Mouse (Mus musculus) hindbrain, embryonic 10.5 days (tissue): Measurements from ENCODE around the gene Lars2. TPM values are rescaled to one million over a fixed set of nuclear protein-coding genes. Genes with fewer than 3 reads are reported as not detected.

Experiments
- DNase-seq: peaks from one replicate; pipeline ENCODE4 v3.0.0-alpha.2; 2017; ENCODE audit warnings: low spot score
- H3K27ac ChIP-seq: fragments of 300-500 bp; sonication (generic); 2 replicates; pipeline ENCODE4 v1.5.1; 2016; ENCODE audit warnings: mild to moderate bottlenecking, moderate library complexity
- H3K27me3 ChIP-seq: fragments of 300-500 bp; sonication (generic); 2 replicates; pipeline ENCODE4 v1.6.1; 2016; ENCODE audit warnings: mild to moderate bottlenecking; ENCODE audit not compliant: poor library complexity, insufficient read depth, severe bottlenecking
- H3K36me3 ChIP-seq: fragments of 300-500 bp; sonication (generic); 2 replicates; pipeline ENCODE4 v1.6.1; 2016; ENCODE audit warnings: mild to moderate bottlenecking, moderate library complexity
- H3K4me1 ChIP-seq: fragments of 300-500 bp; sonication (generic); replicated peaks from 2 replicates; pipeline ENCODE4 v1.6.1; 2016; ENCODE audit warnings: mild to moderate bottlenecking
- H3K4me3 ChIP-seq: fragments of 300-500 bp; sonication (generic); 2 replicates; pipeline ENCODE4 v1.5.1; 2016; ENCODE audit warnings: mild to moderate bottlenecking, moderate library complexity
- H3K9me3 ChIP-seq: fragments of 300-500 bp; sonication (generic); 2 replicates; pipeline ENCODE4 v1.6.1; 2016; ENCODE audit warnings: mild to moderate bottlenecking, moderate library complexity
- WGBS: fragments of 180-500 bp; shearing (Covaris S2); methylation state at CpG from one replicate; pipeline ENCODE4 v1.1.7; 2016; 5-methylcytosine and 5-hydroxymethylcytosine counted together
- polyA plus RNA-seq: library from polyadenylated mRNA; unstranded; fragments of >200 nt; fragmentation: Nextera tagmentation; extraction: Ambion mirVana; gene quantifications from 2 replicates; pipeline ENCODE4 v1.2.1, GENCODE M21; 2016

Lars2 gene
- polyA plus RNA-seq, 1 experiment from 2014 or later = 736 TPM

DNA sequence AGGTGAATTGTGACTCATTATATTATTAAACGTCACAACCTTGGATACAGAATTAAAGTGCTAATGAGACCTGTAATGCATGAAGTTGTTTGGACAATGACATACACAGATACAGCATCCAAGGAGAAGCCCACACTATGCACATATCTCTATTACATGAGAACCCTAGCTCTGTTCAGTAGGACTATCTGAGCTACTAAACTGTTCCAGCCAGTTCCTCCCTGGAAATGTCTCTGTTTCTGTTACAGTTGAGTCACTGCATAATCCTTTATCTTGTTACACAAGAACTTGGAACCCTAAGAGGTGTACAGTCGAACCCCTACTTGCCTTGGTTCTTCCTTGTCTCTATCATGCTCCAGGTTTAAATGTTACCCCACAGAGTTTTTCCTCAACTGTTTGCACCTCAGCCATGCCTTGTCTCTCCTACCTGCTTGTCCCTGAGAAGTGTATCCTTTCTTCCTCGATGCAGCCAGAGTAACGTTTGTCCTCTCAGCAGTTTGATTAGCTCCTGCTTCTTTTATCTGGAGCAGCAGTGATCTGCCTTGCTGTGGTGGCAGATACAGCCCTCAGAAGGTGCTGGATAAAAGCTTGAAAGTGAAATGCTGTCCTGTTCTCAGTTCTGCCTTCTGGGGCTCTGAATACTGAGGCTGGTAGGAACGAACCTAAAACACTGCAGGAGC lies 101.8 kb downstream of the Lars2 start:
- Histone ChIP-seq H3K27me3 (no peaks in the 10 kb centered on the region), H3K4me1 (0 out of 2 replicates have a peak, but pooled peaks cover 8% of the 10 kb centered on the region), H3K4me3 (no peak overlapping the region), H3K27ac (no peak overlapping the region), H3K36me3 (peaks cover 11% of the 10 kb centered on the region), H3K9me3 (no peaks in the 10 kb centered on the region)
- DNase-seq = no peak
- 75% methylated on average over 5 of the region's 5 CpGs for WGBS

DNA sequence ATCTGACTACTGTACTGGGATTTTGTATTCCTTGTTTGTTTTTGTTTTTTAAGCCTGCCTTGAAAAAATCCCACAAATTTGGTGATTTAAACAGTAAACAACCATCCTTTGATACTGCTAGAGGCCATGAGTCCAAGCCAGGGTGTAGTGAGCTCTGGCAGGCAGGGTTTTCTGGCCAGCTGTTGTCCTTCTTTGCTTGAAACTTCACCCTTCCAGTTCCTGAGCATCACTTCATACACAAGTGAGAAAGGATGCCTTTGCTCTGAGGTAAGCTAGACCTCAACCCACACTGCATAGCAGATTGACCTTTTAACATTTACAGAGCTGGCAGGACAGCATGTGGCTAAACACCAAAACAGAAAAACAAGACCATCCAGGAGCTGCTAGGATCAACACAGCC lies 102.4 kb downstream of the Lars2 start:
- no peak overlapping the region for H3K4me3 ChIP-seq
- no peak overlapping the region for H3K27ac ChIP-seq
- no peaks in the 10 kb centered on the region for H3K27me3 ChIP-seq
- 0 out of 2 replicates have a peak, but pooled peaks cover 8% of the 10 kb centered on the region for H3K4me1 ChIP-seq
- no peaks in the 10 kb centered on the region for H3K9me3 ChIP-seq
- no peak for DNase-seq
- peaks cover 9% of the 10 kb centered on the region for H3K36me3 ChIP-seq

DNA sequence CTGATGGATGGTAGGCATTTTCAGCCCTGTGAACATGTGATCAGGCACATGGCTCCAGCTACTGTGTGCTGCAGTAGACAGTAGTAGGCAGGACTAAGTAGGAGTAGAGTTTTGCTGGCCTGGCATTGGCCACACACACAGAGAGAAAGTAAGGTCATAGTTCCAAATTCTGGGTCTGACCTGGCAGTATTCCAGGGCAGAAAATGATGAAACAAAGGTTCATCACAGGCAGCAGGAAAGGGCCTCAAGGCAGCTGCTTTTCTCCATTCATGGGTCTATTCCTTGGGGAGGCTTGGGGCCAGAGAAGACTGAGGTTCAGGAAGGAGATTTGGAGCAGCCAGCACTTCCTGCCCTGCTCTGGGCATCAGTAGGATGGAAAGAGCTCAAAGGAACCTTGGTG lies 106.7 kb downstream of the Lars2 start:
- DNase-seq = no peak
- H3K27ac ChIP-seq = no peak overlapping the region
- H3K9me3 ChIP-seq = no peaks in the 10 kb centered on the region
- no peak overlapping the region for H3K4me3 ChIP-seq
- no peaks in the 10 kb centered on the region for H3K36me3 ChIP-seq
- H3K4me1 ChIP-seq = peaks cover 13% of the 10 kb centered on the region
- no peaks in the 10 kb centered on the region for H3K27me3 ChIP-seq

DNA sequence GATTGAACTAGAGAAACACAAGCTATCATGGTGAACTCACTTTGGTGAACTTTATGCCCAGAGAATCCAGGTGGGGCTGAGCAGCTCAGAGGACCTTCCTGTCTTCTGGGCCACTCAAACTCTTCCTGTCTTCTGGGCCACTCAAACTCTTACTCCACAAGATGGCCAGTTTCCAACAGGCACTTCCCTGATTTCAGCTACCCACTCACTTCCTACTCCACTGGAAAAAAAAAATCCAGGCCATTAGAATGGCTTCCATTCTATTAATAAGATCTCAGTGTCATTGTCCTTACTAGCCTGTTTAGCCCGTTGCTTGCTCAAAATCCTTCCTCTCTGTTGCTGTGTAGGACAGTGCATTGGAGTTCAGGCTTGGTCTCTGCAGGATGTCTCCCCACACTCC lies 108.8 kb downstream of the Lars2 start:
- 77% methylated on average over 1 of the region's 1 CpGs for WGBS
- no peak for DNase-seq
- H3K4me3 ChIP-seq = no peak overlapping the region

DNA sequence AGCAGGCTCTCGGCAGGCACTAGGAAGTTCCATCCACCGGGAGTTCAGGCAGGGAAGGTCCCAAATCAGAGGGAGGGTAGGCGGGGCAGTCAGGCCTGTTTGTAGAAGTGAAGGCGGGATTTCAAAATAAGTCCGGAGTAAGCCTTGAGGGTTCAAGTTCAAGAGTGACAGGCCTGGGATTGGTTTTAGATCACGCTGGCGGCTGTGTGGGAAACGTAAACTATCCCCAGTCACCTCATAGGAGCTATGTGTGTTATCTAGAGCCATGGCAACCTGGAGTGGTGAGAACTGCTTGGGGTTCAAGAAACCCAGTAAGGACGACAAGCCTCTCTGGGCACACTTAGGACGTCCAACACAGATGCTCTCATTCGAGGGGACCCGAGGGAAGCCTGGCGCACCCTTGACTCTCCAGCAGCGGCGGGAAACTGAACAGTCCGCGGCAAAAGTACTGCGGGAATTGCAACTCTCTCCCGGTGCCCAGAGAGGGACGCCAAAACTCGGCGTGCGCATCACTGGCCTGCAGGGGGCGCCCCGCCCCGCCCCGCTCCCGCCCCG lies 111.4 kb downstream of the Lars2 start:
- no peak for DNase-seq
- Histone ChIP-seq H3K36me3 (peaks cover 35% of the 10 kb centered on the region), H3K27ac (peak overlapping the region; percentile 90), H3K9me3 (no peaks in the 10 kb centered on the region), H3K4me3 (peak overlapping the region; percentile 74), H3K27me3 (no peaks in the 10 kb centered on the region), H3K4me1 (peaks cover 57% of the 10 kb centered on the region)
- WGBS = under 1% methylated on average over 28 of the region's 29 CpGs

More for the DNA sequence above, 108.8 kb downstream of the Lars2 start:
- Histone ChIP-seq H3K27me3 (no peaks in the 10 kb centered on the region), H3K36me3 (peaks cover 10% of the 10 kb centered on the region), H3K27ac (no peak overlapping the region), H3K4me1 (peaks cover 33% of the 10 kb centered on the region), H3K9me3 (no peaks in the 10 kb centered on the region)

DNA sequence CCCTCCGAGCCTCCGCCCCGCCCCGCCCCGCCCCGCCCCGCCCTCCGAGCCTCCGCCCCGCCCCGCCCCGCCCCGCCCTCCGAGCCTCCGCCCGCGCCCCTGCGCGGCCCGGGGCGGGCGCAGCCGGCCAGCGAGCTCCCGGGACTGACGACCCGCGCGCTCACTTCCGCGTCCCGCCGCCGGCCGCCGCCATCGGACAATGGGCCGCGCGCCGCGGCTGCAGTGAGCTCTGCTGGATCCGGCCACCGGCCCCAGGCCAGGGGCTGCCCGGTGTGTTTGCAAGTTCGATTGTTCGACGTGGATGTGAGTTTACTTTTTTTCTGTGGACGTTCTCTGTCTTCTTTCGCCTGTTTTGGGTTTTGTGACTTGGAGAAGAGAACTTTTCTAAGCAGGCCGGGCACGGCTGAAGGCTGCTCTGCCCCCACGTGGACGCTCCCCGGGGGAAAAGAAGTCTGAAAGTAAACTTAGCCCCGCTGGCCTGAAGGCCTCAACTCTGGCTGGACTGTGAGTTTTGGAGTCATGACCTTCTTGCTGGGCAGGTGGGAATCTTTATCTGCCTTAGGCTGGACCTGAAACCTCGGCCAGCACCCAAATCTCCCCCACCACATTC lies 112.0 kb downstream of the Lars2 start, which contains the start of gene Limd1:
Gene Limd1, plus strand, starts transcription at position 121 of the 610 bp plus-strand sequence.
- Histone ChIP-seq H3K9me3 (no peaks in the 10 kb centered on the region), H3K4me3 (peak within 1 kb of the TSS; percentile 74), H3K4me1 (peaks cover 60% of the 10 kb centered on the region), H3K27me3 (no peaks in the 10 kb centered on the region), H3K27ac (peak within 1 kb of the TSS; percentile 90), H3K36me3 (peaks cover 41% of the 10 kb centered on the region)
- under 1% methylated on average over 57 of the region's 57 CpGs for WGBS
- DNase-seq = peak; percentile 83

DNA sequence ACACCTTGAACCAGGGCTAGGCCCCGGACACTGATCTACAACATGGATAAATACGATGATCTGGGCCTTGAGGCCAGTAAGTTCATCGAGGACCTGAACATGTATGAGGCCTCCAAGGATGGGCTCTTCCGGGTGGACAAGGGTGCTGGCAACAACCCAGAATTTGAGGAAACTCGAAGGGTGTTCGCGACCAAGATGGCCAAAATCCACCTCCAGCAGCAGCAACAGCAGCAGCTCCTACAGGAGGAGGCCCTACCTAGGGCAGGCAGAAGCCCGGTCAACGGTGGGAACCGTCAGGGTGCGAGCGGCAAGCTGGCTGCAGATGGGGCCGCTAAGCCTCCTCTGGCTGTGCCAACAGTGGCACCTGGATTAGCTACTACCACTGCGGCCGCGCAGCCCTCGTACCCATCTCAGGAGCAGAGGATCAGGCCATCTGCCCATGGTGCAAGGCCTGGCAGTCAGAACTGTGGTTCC lies 112.5 kb downstream of the Lars2 start:
- H3K36me3 ChIP-seq = peaks cover 46% of the 10 kb centered on the region
- peak; percentile 45 for DNase-seq
- no peaks in the 10 kb centered on the region for H3K9me3 ChIP-seq
- H3K27ac ChIP-seq = peak overlapping the region; percentile 90
- H3K4me3 ChIP-seq = peak overlapping the region; percentile 74
- no peaks in the 10 kb centered on the region for H3K27me3 ChIP-seq
- 29% methylated on average over 17 of the region's 17 CpGs for WGBS
- peaks cover 66% of the 10 kb centered on the region for H3K4me1 ChIP-seq

DNA sequence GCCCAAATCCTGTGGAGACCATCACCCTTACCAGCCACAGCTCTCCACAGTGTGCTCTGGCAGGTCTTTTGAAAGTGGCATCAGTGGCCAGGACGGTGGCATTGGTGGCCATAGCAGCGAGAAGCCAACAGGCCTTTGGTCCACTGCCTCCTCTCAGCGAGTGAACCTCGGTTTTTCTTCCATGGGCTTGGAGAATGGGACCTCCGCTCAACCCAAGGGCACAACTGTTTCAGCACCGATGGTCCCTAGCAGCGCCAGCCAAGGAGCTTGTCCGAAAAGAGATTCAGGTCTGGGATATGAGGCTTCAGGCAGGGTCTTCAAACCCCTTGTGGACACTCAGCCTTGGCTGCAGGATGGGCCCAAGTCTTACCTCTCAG lies 113.1 kb downstream of the Lars2 start:
- Histone ChIP-seq H3K4me3 (peak overlapping the region; percentile 74), H3K27ac (peak overlapping the region; percentile 90), H3K27me3 (no peaks in the 10 kb centered on the region), H3K9me3 (no peaks in the 10 kb centered on the region), H3K36me3 (peaks cover 53% of the 10 kb centered on the region), H3K4me1 (peaks cover 66% of the 10 kb centered on the region)
- WGBS = 87% methylated on average over 8 of the region's 8 CpGs
- DNase-seq = no peak

DNA sequence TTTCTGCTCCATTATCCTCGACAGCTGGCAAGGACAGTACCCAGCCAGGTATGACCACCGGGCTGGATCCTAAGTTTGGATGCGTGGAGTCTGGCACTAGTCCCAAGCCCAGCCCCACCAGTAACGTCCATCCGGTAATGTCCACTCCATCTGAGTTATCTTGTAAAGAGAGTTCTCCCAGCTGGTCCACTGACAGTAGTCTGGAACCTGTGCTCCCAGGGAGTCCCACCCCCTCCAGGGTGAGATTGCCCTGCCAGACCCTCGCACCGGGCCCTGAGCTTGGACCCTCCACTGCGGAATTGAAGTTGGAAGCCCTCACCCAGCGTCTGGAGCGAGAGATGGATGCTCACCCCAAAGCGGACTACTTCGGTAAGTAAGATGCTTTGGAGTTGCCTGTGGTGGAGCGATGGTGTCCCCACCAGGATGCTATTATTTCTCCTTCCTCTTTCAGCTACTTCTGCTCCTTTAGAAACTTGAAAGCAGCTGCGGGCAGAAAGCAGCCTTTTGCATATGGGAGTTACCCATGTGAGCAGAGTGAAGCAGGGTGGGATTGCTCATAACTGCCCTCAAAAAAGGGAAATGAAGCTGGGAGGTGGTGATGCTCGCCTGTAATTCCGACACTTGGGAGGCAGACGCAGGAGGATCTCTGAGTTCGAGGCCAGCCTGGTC lies 113.7 kb downstream of the Lars2 start:
- Histone ChIP-seq H3K27me3 (no peaks in the 10 kb centered on the region), H3K4me1 (peaks cover 66% of the 10 kb centered on the region), H3K36me3 (peaks cover 57% of the 10 kb centered on the region), H3K27ac (0 out of 2 replicates have a peak overlapping the region, but pooled peaks have one; percentile 90), H3K4me3 (peak overlapping the region; percentile 74), H3K9me3 (no peaks in the 10 kb centered on the region)
- 87% methylated on average over 18 of the region's 18 CpGs for WGBS
- no peak for DNase-seq

DNA sequence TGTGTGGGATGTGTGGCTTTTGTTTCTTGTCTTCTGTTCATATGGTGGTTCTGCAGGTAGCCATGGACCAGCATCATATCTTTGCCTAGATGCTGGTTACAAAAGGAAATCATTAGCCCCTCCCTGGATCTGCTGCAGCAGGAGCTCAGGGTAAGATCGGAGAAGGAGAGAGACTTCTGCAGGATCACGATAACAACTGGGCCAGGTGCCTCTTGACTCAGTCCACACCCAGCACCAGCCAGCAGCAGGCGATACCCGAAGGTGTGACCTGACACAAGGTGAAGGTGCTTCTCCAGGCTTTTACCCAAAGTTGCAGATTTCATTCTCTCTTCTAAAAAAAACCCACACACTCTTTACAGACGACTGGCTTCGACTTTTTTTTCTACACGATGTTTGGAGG lies 114.4 kb downstream of the Lars2 start:
- Histone ChIP-seq H3K27me3 (no peaks in the 10 kb centered on the region), H3K36me3 (peaks cover 65% of the 10 kb centered on the region), H3K4me1 (peaks cover 67% of the 10 kb centered on the region), H3K9me3 (no peaks in the 10 kb centered on the region), H3K27ac (no peak overlapping the region), H3K4me3 (peak overlapping the region; percentile 74)
- 74% methylated on average over 7 of the region's 7 CpGs for WGBS
- DNase-seq = no peak

DNA sequence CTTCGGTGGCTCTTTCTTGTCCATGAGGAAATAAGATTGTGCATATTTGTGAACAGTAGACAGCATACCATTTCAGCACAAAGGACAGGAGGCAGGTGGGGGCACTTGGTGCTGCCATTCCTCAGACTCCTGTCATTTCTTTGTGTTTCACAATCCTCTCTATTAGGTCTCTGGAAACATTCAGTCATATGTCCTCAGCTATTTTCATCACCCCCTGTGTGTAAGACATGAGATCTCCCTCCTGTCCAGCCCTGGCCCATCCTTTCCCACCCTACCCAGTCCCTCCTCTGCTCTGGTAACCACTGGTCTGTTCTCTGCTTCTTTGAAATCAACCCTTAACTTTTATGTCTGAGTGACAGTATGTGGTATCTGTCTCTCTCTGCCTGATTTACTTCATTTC lies 116.9 kb downstream of the Lars2 start:
- Histone ChIP-seq H3K9me3 (no peaks in the 10 kb centered on the region), H3K4me1 (peaks cover 68% of the 10 kb centered on the region), H3K27ac (no peak overlapping the region), H3K36me3 (peaks cover 82% of the 10 kb centered on the region), H3K4me3 (no peak overlapping the region), H3K27me3 (no peaks in the 10 kb centered on the region)
- 95% methylated on average over 1 of the region's 1 CpGs for WGBS
- DNase-seq = no peak

DNA sequence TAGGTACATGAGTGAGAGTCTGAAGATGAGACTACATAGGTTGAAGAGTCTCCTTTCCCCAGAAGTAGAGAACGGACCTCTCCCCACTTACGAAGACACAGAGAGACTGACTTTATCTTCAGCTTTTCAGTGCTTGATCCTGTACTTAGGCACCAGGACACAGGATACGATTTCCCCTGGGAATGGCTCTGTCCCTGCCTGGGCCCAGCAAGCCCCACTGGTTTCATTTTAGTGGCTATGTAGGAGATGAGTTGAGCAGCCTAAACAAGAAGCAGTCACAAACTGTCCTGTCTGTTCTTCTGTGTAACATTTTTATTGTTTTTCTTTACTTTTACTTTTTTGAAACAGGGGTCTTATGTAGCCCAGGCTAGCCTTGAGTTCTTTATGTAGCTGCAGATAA lies 118.1 kb downstream of the Lars2 start:
- peaks cover 62% of the 10 kb centered on the region for H3K4me1 ChIP-seq
- H3K27ac ChIP-seq = no peak overlapping the region
- no peaks in the 10 kb centered on the region for H3K9me3 ChIP-seq
- no peak overlapping the region for H3K4me3 ChIP-seq
- H3K27me3 ChIP-seq = no peaks in the 10 kb centered on the region
- WGBS = 93% methylated on average over 3 of the region's 3 CpGs
- DNase-seq = no peak
- peaks cover 89% of the 10 kb centered on the region for H3K36me3 ChIP-seq

DNA sequence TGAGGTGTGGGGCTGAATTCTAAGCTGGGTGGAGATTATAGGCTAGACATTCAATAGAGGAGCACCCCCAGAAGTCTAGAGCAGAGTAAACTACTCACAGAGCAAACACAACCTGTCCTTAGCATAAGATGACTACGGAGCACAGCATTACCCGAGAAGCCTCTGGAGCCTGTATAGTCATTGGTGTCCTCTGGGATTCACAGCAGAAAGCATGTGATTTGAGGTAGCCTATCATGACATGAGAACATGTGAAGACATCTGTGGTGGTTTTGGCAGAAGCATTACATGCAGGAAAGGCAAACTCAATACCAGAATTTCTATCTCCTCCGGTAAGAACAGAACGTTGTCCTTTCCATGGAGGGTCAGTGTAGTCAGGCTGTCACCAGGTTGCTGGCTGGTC lies 118.8 kb downstream of the Lars2 start:
- H3K27ac ChIP-seq = no peak overlapping the region
- peaks cover 56% of the 10 kb centered on the region for H3K4me1 ChIP-seq
- WGBS = 95% methylated on average over 4 of the region's 4 CpGs
- peaks cover 85% of the 10 kb centered on the region for H3K36me3 ChIP-seq
- no peak overlapping the region for H3K4me3 ChIP-seq
- no peaks in the 10 kb centered on the region for H3K27me3 ChIP-seq
- DNase-seq = no peak
- H3K9me3 ChIP-seq = no peaks in the 10 kb centered on the region
